Mouse (Mus musculus): ENCODE results near the gene Nrl. TPM values are rescaled to one million over a fixed set of nuclear protein-coding genes. Genes with fewer than 3 reads are reported as not detected.

Gene Nrl
- polyA plus RNA-seq, 1 experiment from 2014 or later: not detected

- Histone ChIP-seq H3K27ac (replicated peaks) (no peak overlapping the region), H3K4me3 (replicated peaks) (no peak overlapping the region), H3K4me2 (replicated peaks) (peak overlapping the region; percentile 53), H3K36me3 (peaks cover 8% of the 10 kb centered on the region; the same call in 1 of the 2 replicates), H3K4me1 (peaks cover 10% of the 10 kb centered on the region; the same call in 1 of the 2 replicates), H3K9me3 (replicated peaks) (no peaks in the 10 kb centered on the region), H3K27me3 (no peaks in the 10 kb centered on the region), H3K9ac (no peak overlapping the region)
- no peak for ATAC-seq (ENCODE audit: insufficient number of reproducible peaks, low FRiP score, low TSS enrichment, low read depth)
- WGBS: 91% methylated on average over 10 of the region's 10 CpGs
Measured at GRCm38 (mm10) chr14:55479629-55480028, 45.2 kb downstream of the Nrl start.

DNA sequence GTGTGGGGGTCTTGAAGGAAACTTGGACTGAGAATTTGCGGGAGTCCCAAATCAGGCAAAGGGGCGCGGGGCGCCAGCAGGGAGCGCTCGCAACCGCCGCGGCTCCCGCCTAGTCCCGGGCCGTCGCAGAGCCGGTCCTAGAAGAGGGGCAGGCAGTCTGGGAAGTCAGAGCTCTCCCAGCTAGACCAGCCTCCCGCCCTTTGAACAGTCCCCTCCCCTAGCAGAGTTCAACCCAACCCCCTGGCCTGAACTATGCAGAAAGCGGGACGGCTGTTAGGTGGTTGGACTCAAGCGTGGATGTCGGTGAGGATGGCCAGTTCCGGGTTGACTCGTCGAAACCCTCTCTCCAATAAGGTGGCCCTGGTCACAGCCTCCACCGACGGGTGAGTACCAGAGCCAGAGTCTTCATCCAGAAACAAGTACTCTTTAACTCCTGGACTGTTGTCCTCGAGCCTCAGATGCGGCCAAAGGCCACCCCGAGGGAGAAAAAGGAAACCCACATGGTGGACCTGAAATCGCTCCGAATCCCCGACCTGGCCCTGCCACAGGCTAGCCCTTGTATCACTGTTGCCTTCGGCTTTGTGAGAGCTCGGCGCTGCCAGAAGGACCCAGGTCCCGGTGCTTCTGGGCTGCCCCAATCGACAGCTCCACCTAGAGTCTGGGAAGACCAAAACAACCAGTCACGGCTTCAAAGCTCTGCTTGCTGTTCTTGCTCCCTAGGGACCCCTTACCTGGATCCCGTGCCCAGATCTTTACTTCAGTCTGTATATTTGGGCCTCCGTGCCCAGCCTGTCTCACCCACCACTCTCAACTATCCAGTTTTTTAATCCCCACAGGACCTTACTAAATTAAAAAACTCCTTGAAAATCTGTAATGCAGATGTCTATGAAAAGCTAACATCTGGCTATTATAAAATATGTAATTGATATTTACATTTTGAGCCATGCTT lies 45.9 kb downstream of the Nrl start, which contains the start of gene Dhrs4:
Dhrs4 (plus strand) TSS at position 108 of the 949 bp plus-strand sequence.
- H3K36me3 ChIP-seq: peaks cover 7% of the 10 kb centered on the region; the same call in 1 of the 2 replicates
- WGBS: under 1% methylated on average over 38 of the region's 38 CpGs
- peak; percentile 94 for ATAC-seq (ENCODE audit: insufficient number of reproducible peaks, low FRiP score, low TSS enrichment, low read depth)
- H3K27ac ChIP-seq (replicated peaks): peak within 1 kb of the TSS; percentile 89
- H3K4me3 ChIP-seq (replicated peaks): peak within 1 kb of the TSS; percentile 64
- no peaks in the 10 kb centered on the region for H3K27me3 ChIP-seq
- peak within 1 kb of the TSS; percentile 53 for H3K4me2 ChIP-seq (replicated peaks)
- H3K9ac ChIP-seq: peak within 1 kb of the TSS; percentile 56
- H3K4me1 ChIP-seq: peaks cover 10% of the 10 kb centered on the region; the same call in 1 of the 2 replicates
- no peaks in the 10 kb centered on the region for H3K9me3 ChIP-seq (replicated peaks)

GRCm38 (mm10) chr14:55477829-55478228 lies 47.0 kb downstream of the Nrl start:
- H3K36me3 ChIP-seq: 0 out of 2 replicates have a peak, but pooled peaks cover 5% of the 10 kb centered on the region
- ATAC-seq (ENCODE audit: insufficient number of reproducible peaks, low FRiP score, low TSS enrichment, low read depth): no peak
- no peaks in the 10 kb centered on the region for H3K27me3 ChIP-seq
- H3K4me2 ChIP-seq (replicated peaks): no peak overlapping the region
- H3K4me3 ChIP-seq (replicated peaks): no peak overlapping the region
- H3K4me1 ChIP-seq: peaks cover 10% of the 10 kb centered on the region; the same call in 1 of the 2 replicates
- no peaks in the 10 kb centered on the region for H3K9me3 ChIP-seq (replicated peaks)
- no peak overlapping the region for H3K27ac ChIP-seq (replicated peaks)
- 91% methylated on average over 5 of the region's 5 CpGs for WGBS
- no peak overlapping the region for H3K9ac ChIP-seq

DNA sequence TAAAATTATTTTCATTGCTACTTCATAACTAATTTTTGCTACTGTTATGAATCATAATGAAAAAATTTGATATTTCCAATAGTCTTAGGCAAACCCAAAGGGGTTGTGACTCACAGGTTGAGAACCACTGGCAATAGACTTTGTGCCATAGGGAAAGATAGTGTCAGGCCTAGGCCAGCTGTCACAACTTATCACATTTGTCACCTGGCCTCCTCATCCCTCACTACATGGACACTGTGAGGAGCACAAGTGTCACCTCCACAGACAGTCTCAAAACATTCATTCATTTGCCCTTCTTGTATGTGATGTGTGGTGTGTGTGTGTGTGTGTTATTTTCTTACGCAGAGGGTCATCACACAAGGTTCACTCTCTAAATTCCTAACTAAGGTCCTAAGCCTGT lies 47.4 kb downstream of the Nrl start:
- no peak overlapping the region for H3K4me2 ChIP-seq (replicated peaks)
- no peaks in the 10 kb centered on the region for H3K9me3 ChIP-seq (replicated peaks)
- no peak overlapping the region for H3K4me3 ChIP-seq (replicated peaks)
- WGBS: 96% methylated on average over 1 of the region's 1 CpGs
- peaks cover 10% of the 10 kb centered on the region; the same call in 1 of the 2 replicates for H3K4me1 ChIP-seq
- H3K36me3 ChIP-seq: 0 out of 2 replicates have a peak, but pooled peaks cover 5% of the 10 kb centered on the region
- ATAC-seq (ENCODE audit: insufficient number of reproducible peaks, low FRiP score, low TSS enrichment, low read depth): no peak
- no peak overlapping the region for H3K27ac ChIP-seq (replicated peaks)
- no peaks in the 10 kb centered on the region for H3K27me3 ChIP-seq
- H3K9ac ChIP-seq: no peak overlapping the region

- Histone ChIP-seq H3K9me3 (replicated peaks) (no peaks in the 10 kb centered on the region), H3K4me3 (replicated peaks) (no peak overlapping the region), H3K9ac (no peak overlapping the region), H3K27ac (replicated peaks) (no peak overlapping the region), H3K36me3 (no peaks in the 10 kb centered on the region), H3K4me2 (replicated peaks) (no peak overlapping the region), H3K27me3 (no peaks in the 10 kb centered on the region), H3K4me1 (peaks cover 16% of the 10 kb centered on the region)
- 50% methylated on average over 2 of the region's 2 CpGs for WGBS
- no peak for ATAC-seq (ENCODE audit: insufficient number of reproducible peaks, low FRiP score, low TSS enrichment, low read depth)
Measured at GRCm38 (mm10) chr14:55475654-55476053, 49.1 kb downstream of the Nrl start.

- ATAC-seq (ENCODE audit: insufficient number of reproducible peaks, low FRiP score, low TSS enrichment, low read depth): no peak
- no peak overlapping the region for H3K27ac ChIP-seq (replicated peaks)
- H3K4me1 ChIP-seq: peaks cover 8% of the 10 kb centered on the region; the same call in 1 of the 2 replicates
- H3K9me3 ChIP-seq (replicated peaks): no peaks in the 10 kb centered on the region
- peak overlapping the region; percentile 2; the same call in 1 of the 2 replicates for H3K4me2 ChIP-seq (replicated peaks)
- H3K27me3 ChIP-seq: no peaks in the 10 kb centered on the region
- no peaks in the 10 kb centered on the region for H3K36me3 ChIP-seq
- H3K9ac ChIP-seq: no peak overlapping the region
- WGBS: 4% methylated on average over 10 of the region's 10 CpGs
- H3K4me3 ChIP-seq (replicated peaks): no peak overlapping the region
Measured at GRCm38 (mm10) chr14:55470806-55471205, 54.0 kb downstream of the Nrl start.

DNA sequence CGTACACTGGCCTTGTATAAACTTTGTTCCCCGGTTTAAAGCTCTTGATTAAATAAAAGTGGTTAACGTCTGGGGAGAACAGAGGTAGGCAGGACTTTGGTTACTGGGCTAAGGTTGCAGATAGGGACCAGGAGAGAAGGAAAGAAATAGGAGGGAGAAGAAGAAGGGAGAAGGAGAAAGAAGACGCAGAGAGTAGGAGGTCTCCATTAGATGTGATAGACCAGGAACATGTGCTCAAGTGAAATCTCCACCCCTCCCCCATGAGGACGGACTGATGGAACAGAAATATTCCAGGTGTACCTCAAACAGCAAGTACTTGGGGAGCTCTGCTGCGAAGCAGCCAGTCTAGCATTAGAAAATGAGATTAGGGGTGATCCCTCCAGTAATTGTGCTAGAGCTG lies 55.0 kb downstream of the Nrl start:
- peaks cover 8% of the 10 kb centered on the region; the same call in 1 of the 2 replicates for H3K4me1 ChIP-seq
- H3K36me3 ChIP-seq: no peaks in the 10 kb centered on the region
- no peak overlapping the region for H3K4me3 ChIP-seq (replicated peaks)
- H3K9ac ChIP-seq: no peak overlapping the region
- no peak overlapping the region for H3K4me2 ChIP-seq (replicated peaks)
- no peak overlapping the region for H3K27ac ChIP-seq (replicated peaks)
- no peaks in the 10 kb centered on the region for H3K9me3 ChIP-seq (replicated peaks)
- no peak for ATAC-seq (ENCODE audit: insufficient number of reproducible peaks, low FRiP score, low TSS enrichment, low read depth)
- 71% methylated on average over 6 of the region's 6 CpGs for WGBS
- no peaks in the 10 kb centered on the region for H3K27me3 ChIP-seq

- Histone ChIP-seq H3K4me3 (replicated peaks) (no peak overlapping the region), H3K4me2 (replicated peaks) (no peak overlapping the region), H3K4me1 (peaks cover 8% of the 10 kb centered on the region; the same call in 1 of the 2 replicates), H3K36me3 (no peaks in the 10 kb centered on the region), H3K9me3 (replicated peaks) (no peaks in the 10 kb centered on the region), H3K9ac (no peak overlapping the region), H3K27ac (replicated peaks) (no peak overlapping the region), H3K27me3 (no peaks in the 10 kb centered on the region)
- ATAC-seq (ENCODE audit: insufficient number of reproducible peaks, low FRiP score, low TSS enrichment, low read depth): no peak
- 78% methylated on average over 2 of the region's 2 CpGs for WGBS
Measured at GRCm38 (mm10) chr14:55469041-55469440, 55.7 kb downstream of the Nrl start.

Other genes with a start within 250 kb of the Nrl start
- gene Dhrs4, start 46.2 kb downstream of the Nrl start, polyA plus RNA-seq (2015; fragmentation: Nextera tagmentation; extraction: Ambion mirVana): 81.2 and 83.4 TPM in 2 replicates
- gene Carmil3, start 34.3 kb downstream of the Nrl start, polyA plus RNA-seq (2015; fragmentation: Nextera tagmentation; extraction: Ambion mirVana): 2.4 and 3.7 TPM in 2 replicates
- 1.1 and 1.6 TPM in 2 replicates for gene Cpne6, start 14.5 kb downstream of the Nrl start, polyA plus RNA-seq (2015; fragmentation: Nextera tagmentation; extraction: Ambion mirVana)
- 38.3 and 48.2 TPM in 2 replicates for gene Pck2, start 15.3 kb upstream of the Nrl start, polyA plus RNA-seq (2015; fragmentation: Nextera tagmentation; extraction: Ambion mirVana)
- 59.3 and 61.7 TPM in 2 replicates for gene Dcaf11, start 35.0 kb upstream of the Nrl start, polyA plus RNA-seq (2015; fragmentation: Nextera tagmentation; extraction: Ambion mirVana)
- 1.6 and 3.0 TPM in 2 replicates for gene A730061H03Rik, start 35.4 kb upstream of the Nrl start, polyA plus RNA-seq (2015; fragmentation: Nextera tagmentation; extraction: Ambion mirVana)
- 24.8 and 29.7 TPM in 2 replicates for gene Fitm1, start 50.6 kb upstream of the Nrl start, polyA plus RNA-seq (2015; fragmentation: Nextera tagmentation; extraction: Ambion mirVana)
- gene Psme1, start 53.1 kb upstream of the Nrl start, polyA plus RNA-seq (2015; fragmentation: Nextera tagmentation; extraction: Ambion mirVana): 129 and 134 TPM in 2 replicates
- 9.7 and 11.6 TPM in 2 replicates for gene Emc9, start 60.3 kb upstream of the Nrl start, polyA plus RNA-seq (2015; fragmentation: Nextera tagmentation; extraction: Ambion mirVana)
- gene Psme2, start 66.1 kb upstream of the Nrl start, polyA plus RNA-seq (2015; fragmentation: Nextera tagmentation; extraction: Ambion mirVana): 238 and 259 TPM in 2 replicates
- gene Rnf31, start 66.7 kb upstream of the Nrl start, polyA plus RNA-seq (2015; fragmentation: Nextera tagmentation; extraction: Ambion mirVana): 17.9 and 18.1 TPM in 2 replicates
- gene Irf9, start 78.6 kb upstream of the Nrl start, polyA plus RNA-seq (2015; fragmentation: Nextera tagmentation; extraction: Ambion mirVana): 12.8 and 17.3 TPM in 2 replicates
- 2.3 and 2.9 TPM in 2 replicates for gene Rec8, start 93.1 kb upstream of the Nrl start, polyA plus RNA-seq (2015; fragmentation: Nextera tagmentation; extraction: Ambion mirVana)
- 122 and 129 TPM in 2 replicates for gene Ipo4, start 111.0 kb upstream of the Nrl start, polyA plus RNA-seq (2015; fragmentation: Nextera tagmentation; extraction: Ambion mirVana)
- gene Gm49378, start 112.9 kb upstream of the Nrl start, polyA plus RNA-seq (2015; fragmentation: Nextera tagmentation; extraction: Ambion mirVana): 0.75 and 1.4 TPM in 2 replicates
- gene Tm9sf1, start 118.8 kb upstream of the Nrl start, polyA plus RNA-seq (2015; fragmentation: Nextera tagmentation; extraction: Ambion mirVana): 114 and 118 TPM in 2 replicates
- 0.61 and 1.2 TPM in 2 replicates for gene Tssk4, start 125.2 kb upstream of the Nrl start, polyA plus RNA-seq (2015; fragmentation: Nextera tagmentation; extraction: Ambion mirVana)
- 57.4 and 57.9 TPM in 2 replicates for gene Mdp1, start 135.5 kb upstream of the Nrl start, polyA plus RNA-seq (2015; fragmentation: Nextera tagmentation; extraction: Ambion mirVana)
- gene Gmpr2, start 147.0 kb upstream of the Nrl start, polyA plus RNA-seq (2015; fragmentation: Nextera tagmentation; extraction: Ambion mirVana): 68.1 and 68.6 TPM in 2 replicates
- gene Nedd8, start 147.1 kb upstream of the Nrl start, polyA plus RNA-seq (2015; fragmentation: Nextera tagmentation; extraction: Ambion mirVana): 548 and 555 TPM in 2 replicates
- gene Tinf2, start 156.8 kb upstream of the Nrl start, polyA plus RNA-seq (2015; fragmentation: Nextera tagmentation; extraction: Ambion mirVana): 34.0 and 38.0 TPM in 2 replicates
- 27.3 and 28.0 TPM in 2 replicates for gene Tgm1, start 188.9 kb upstream of the Nrl start, polyA plus RNA-seq (2015; fragmentation: Nextera tagmentation; extraction: Ambion mirVana)
- 30.3 and 33.8 TPM in 2 replicates for gene Rabggta, start 197.3 kb upstream of the Nrl start, polyA plus RNA-seq (2015; fragmentation: Nextera tagmentation; extraction: Ambion mirVana)
- 87.3 and 90.0 TPM in 2 replicates for gene Dhrs1, start 220.7 kb upstream of the Nrl start, polyA plus RNA-seq (2015; fragmentation: Nextera tagmentation; extraction: Ambion mirVana)
- 37.3 and 39.0 TPM in 2 replicates for gene Nop9, start 220.7 kb upstream of the Nrl start, polyA plus RNA-seq (2015; fragmentation: Nextera tagmentation; extraction: Ambion mirVana)
- gene Cideb, start 233.5 kb upstream of the Nrl start, polyA plus RNA-seq (2015; fragmentation: Nextera tagmentation; extraction: Ambion mirVana): 0.47 and 0.60 TPM in 2 replicates
- gene Ltb4r2, start 236.4 kb upstream of the Nrl start, polyA plus RNA-seq (2015; fragmentation: Nextera tagmentation; extraction: Ambion mirVana): 0.95 and 1.4 TPM in 2 replicates
- gene Ltb4r1, start 241.0 kb upstream of the Nrl start, polyA plus RNA-seq (2015; fragmentation: Nextera tagmentation; extraction: Ambion mirVana): 1.8 and 2.1 TPM in 2 replicates

Measured in embryonic facial prominence, embryonic 15.5 days (tissue).